8 mouse cellular contexts compared by ENCODE assay signal in the genomic region with DNA sequence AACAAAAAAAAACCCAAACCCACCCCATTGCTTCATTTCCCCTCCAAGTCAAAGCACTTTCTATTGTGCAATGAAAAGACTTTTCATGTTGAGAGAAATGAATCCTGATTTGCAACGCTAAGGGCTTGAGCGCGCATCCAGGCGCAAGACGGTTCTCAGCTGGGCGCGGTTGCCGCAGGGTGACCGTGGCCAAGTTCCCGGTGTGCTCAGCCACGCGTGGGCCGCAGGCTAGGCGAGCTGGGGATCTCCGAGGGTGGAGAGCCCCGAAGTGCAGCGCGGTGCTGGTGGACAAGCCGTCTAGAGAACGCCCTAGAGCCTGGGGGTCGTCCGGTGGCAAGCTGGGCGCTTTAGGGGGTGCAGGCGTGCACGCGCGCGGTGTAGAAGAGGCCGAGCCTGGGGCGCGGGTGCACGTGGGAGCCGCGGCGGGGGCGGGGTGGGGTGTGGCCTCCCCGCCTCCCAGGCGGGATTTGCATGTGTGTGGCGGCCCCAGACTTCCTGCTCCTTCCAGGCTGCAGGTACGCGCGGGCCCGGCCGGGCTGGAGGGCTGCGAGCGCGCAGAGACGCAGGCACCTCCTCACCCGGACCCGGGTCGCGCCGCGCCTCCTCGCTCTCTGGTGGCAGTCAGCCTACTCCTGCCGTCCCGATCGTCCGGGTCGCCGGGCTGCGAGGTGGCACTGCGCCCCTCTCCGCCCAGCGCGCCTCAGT. TPM values are rescaled to one million over a fixed set of nuclear protein-coding genes. Genes with fewer than 3 reads are reported as not detected.
DNase-seq lines count a peak whose midpoint lies in the region; ATAC-seq lines count a peak whose summit lies in the region.

Gene Itpr3 (plus strand): TSS at position 493 of the 705 bp plus-strand sequence.

- H3K9ac ChIP-seq in midbrain, embryonic 12.5 days (replicated peaks): peak within 1 kb of the TSS; percentile 44

- H3K36me3 ChIP-seq in forebrain, embryonic 10.5 days (replicated peaks): no peaks in the 10 kb centered on the region
- H3K36me3 ChIP-seq in limb, embryonic 10.5 days: no peaks in the 10 kb centered on the region
- H3K36me3 ChIP-seq in midbrain, embryonic 12.5 days: no peaks in the 10 kb centered on the region
- H3K36me3 ChIP-seq in splenic B cell, adult 2 months (ENCODE audit: control insufficient read depth, insufficient read depth, low read length, poor library complexity, severe bottlenecking): no peaks in the 10 kb centered on the region

- H3K4me2 ChIP-seq in midbrain, embryonic 12.5 days (replicated peaks): peak within 1 kb of the TSS; percentile 65

- peak; percentile 76 for ATAC-seq in CD4-positive, CD25-positive, alpha-beta regulatory T cell, adult 4 months
- ATAC-seq in midbrain, embryonic 12.5 days (ENCODE audit: low FRiP score, low read depth): no peak
- no peak for ATAC-seq in frontal cortex, adult (ENCODE audit: low TSS enrichment)

- H3K27ac ChIP-seq in forebrain, embryonic 10.5 days: peak within 1 kb of the TSS; percentile 81
- peak within 1 kb of the TSS; percentile 88 for H3K27ac ChIP-seq in limb, embryonic 10.5 days
- H3K27ac ChIP-seq in midbrain, embryonic 12.5 days (replicated peaks): no peak within 1 kb of the TSS

- peak; percentile 83 for DNase-seq in adrenal gland, postnatal 25 days
- DNase-seq in forebrain, embryonic 10.5 days (ENCODE audit: extremely low spot score, low spot score): peak; percentile 50
- DNase-seq in heart, postnatal 25 days (ENCODE audit: low spot score): peak; percentile 67
- DNase-seq in limb, embryonic 10.5 days (ENCODE audit: low spot score): peak; percentile 85
- DNase-seq in splenic B cell, adult 2 months (ENCODE audit: low read depth, low spot score): peak; percentile 84

- H3K4me1 ChIP-seq in forebrain, embryonic 10.5 days: peaks cover 48% of the 10 kb centered on the region
- peaks cover 48% of the 10 kb centered on the region for H3K4me1 ChIP-seq in limb, embryonic 10.5 days
- H3K4me1 ChIP-seq in midbrain, embryonic 12.5 days: peaks cover 10% of the 10 kb centered on the region

- peaks cover 69% of the 10 kb centered on the region for H3K27me3 ChIP-seq in forebrain, embryonic 10.5 days (ENCODE audit: poor library complexity, severe bottlenecking)
- H3K27me3 ChIP-seq in limb, embryonic 10.5 days (ENCODE audit: low read depth, poor library complexity, severe bottlenecking): peaks cover 24% of the 10 kb centered on the region
- peaks cover 64% of the 10 kb centered on the region for H3K27me3 ChIP-seq in midbrain, embryonic 12.5 days
- no peaks in the 10 kb centered on the region for H3K27me3 ChIP-seq in splenic B cell, adult 2 months (ENCODE audit: control insufficient read depth, insufficient read depth, low read length, poor library complexity, severe bottlenecking)

- intact Hi-C loops in heart, postnatal 25 days (cut with DNase I): no loop called here

- under 1% methylated on average over 66 of the region's 66 CpGs for WGBS in forebrain, embryonic 10.5 days
- under 1% methylated on average over 64 of the region's 66 CpGs for WGBS in limb, embryonic 10.5 days
- under 1% methylated on average over 56 of the region's 66 CpGs for WGBS in midbrain, embryonic 12.5 days

- H3K9me3 ChIP-seq in forebrain, embryonic 10.5 days: no peaks in the 10 kb centered on the region
- no peaks in the 10 kb centered on the region for H3K9me3 ChIP-seq in limb, embryonic 10.5 days (replicated peaks)
- H3K9me3 ChIP-seq in midbrain, embryonic 12.5 days: no peaks in the 10 kb centered on the region

- peak within 1 kb of the TSS; percentile 59 for H3K4me3 ChIP-seq in forebrain, embryonic 10.5 days
- H3K4me3 ChIP-seq in limb, embryonic 10.5 days: peak within 1 kb of the TSS; percentile 67
- peak within 1 kb of the TSS; percentile 43 for H3K4me3 ChIP-seq in midbrain, embryonic 12.5 days

RNA-seq across cellular contexts. Expression of gene Itpr3, which starts in this region (rescaled TPM):
- polyA plus RNA-seq in CD4-positive, CD25-positive, alpha-beta regulatory T cell, adult 4 months (2017; shearing (Covaris generic)): 1 to 10 TPM; 8.2 to 8.6 TPM
- total RNA-seq in adrenal gland, postnatal 25 days (2021): 6.1 and 7.4 TPM in 2 replicates
- 1.6 TPM in 2 replicates for polyA plus RNA-seq in forebrain, embryonic 10.5 days (2016; fragmentation: Nextera tagmentation; extraction: Ambion mirVana)
- 1 to 10 TPM; 4.6 to 6.8 TPM for total RNA-seq in heart, postnatal 25 days (2021)
- polyA plus RNA-seq in limb, embryonic 10.5 days (2016; fragmentation: Nextera tagmentation; extraction: Ambion mirVana): 4.3 and 4.8 TPM in 2 replicates
- polyA plus RNA-seq in midbrain, embryonic 12.5 days (2016; fragmentation: Nextera tagmentation; extraction: Ambion mirVana): 1.4 and 2.2 TPM in 2 replicates
